Mouse (Mus musculus) urinary bladder, postnatal 14 days (tissue): ENCODE measurements at regions not wholly inside any gene's neighbourhood (a gene's known extent, or its start where the extent isn't known, plus 50 kb on each side); places are given as distances from the start of the nearest gene placed in this dataset.

ENCODE experiments used
- DNase-seq: peaks from one replicate; pipeline ENCODE4 v3.0.0; 2021; ENCODE audit warnings: low spot score

GRCm38 (mm10) chr15:51730805-51731412 lies 2153.8 kb upstream of the Gm7489 start:
- DNase-seq: peak; percentile 7

- no peak for DNase-seq
These were observed 2150.5 kb upstream of the Gm7489 start for GRCm38 (mm10) chr15:51734194-51734593.
